Mouse (Mus musculus): ENCODE data around the gene Slc27a2. TPM values are rescaled to one million over a fixed set of nuclear protein-coding genes. Genes with fewer than 3 reads are reported as not detected.

Gene Slc27a2
- polyA plus RNA-seq, 1 experiment from 2014 or later: 2.6 TPM

DNA sequence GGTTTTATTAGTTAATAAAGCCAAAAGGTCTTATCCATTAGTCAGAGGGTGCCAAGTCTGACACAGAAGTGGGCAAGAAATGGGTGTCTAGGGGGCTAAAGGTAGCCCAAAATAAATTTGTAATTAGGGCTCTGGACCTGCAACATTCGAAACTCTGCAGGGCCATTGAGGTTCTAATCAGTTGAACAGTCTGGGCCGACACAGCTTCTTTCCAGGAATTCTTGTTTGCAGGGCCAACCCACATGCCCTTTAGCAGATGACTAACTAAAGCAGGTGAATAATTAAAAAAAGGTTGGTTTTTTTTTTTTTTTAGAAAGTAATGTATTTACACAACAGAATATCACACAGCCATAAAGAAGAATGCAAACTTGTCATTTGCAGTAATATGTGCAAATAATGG lies 70.2 kb downstream of the Slc27a2 start:
- H3K9me3 ChIP-seq (ENCODE audit: control insufficient read depth, low read depth, low read length): no peaks in the 10 kb centered on the region
- ATAC-seq (ENCODE audit: insufficient number of reproducible peaks, insufficient read depth, low FRiP score, low read depth): no peak
- WGBS: 80% methylated on average over 2 of the region's 2 CpGs
- no peak overlapping the region for H3K27ac ChIP-seq (ENCODE audit: low read length)
- H3K4me1 ChIP-seq (ENCODE audit: control insufficient read depth, insufficient read depth, low read length): no peaks in the 10 kb centered on the region
- no peaks in the 10 kb centered on the region for H3K27me3 ChIP-seq (ENCODE audit: control insufficient read depth, insufficient read depth, low read length)
- no peaks in the 10 kb centered on the region for H3K36me3 ChIP-seq (ENCODE audit: control insufficient read depth, insufficient read depth, low read length)
- no peak overlapping the region for H3K4me3 ChIP-seq (ENCODE audit: low read depth, low read length)
- H3K4me2 ChIP-seq (replicated peaks; ENCODE audit: low read depth, low read length): no peak overlapping the region
- no peak overlapping the region for H3K9ac ChIP-seq (replicated peaks; ENCODE audit: low read depth, low read length)

DNA sequence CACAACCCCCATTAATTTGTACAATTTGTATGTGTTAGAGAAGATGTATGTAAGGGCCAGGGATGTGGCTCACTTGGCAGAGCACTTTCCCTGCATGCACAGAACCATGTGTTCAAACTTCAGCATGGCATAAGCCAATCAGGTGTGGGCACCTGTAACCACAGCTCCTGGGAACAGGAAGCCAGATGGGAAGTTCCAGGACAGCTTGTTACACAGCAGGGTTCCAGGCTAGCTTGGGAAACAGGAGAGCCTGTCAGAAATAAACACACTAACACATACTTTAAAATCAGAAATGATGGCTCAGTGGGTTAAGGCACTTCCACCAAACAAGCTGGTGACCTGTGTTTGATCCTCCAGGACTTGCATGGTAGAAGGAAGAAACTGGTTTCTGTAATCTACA lies 70.9 kb downstream of the Slc27a2 start:
- Histone ChIP-seq H3K27me3 (ENCODE audit: control insufficient read depth, insufficient read depth, low read length) (no peaks in the 10 kb centered on the region), H3K27ac (ENCODE audit: low read length) (no peak overlapping the region), H3K4me3 (ENCODE audit: low read depth, low read length) (no peak overlapping the region), H3K9ac (replicated peaks; ENCODE audit: low read depth, low read length) (no peak overlapping the region), H3K4me2 (replicated peaks; ENCODE audit: low read depth, low read length) (no peak overlapping the region), H3K4me1 (ENCODE audit: control insufficient read depth, insufficient read depth, low read length) (no peaks in the 10 kb centered on the region), H3K9me3 (ENCODE audit: control insufficient read depth, low read depth, low read length) (no peaks in the 10 kb centered on the region), H3K36me3 (ENCODE audit: control insufficient read depth, insufficient read depth, low read length) (no peaks in the 10 kb centered on the region)
- no peak for ATAC-seq (ENCODE audit: insufficient number of reproducible peaks, insufficient read depth, low FRiP score, low read depth)

DNA sequence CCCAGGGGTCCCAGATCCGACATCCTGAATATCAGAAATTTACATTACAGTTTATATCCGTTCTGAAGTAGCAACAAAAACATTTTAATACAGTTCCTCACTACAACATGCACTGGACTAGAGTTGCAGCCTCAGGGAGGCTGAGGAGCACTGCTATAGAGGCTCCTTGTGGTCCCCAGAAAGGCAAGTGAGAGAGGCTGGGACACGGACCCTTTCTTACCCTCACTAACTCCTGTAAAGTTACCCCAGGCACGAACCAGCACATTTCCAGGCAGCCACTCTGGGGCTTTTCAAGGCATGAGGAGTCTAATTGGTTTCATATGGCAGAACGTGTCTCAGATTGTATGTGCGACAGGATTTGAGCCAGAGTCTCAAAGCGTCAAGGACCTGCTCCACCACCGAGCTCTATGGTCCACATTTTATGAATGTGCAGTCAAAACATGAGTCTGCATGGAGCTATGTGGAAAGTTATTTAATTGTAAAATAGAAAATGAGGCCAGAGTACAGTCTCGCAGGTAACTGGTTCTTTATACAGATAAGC lies 76.3 kb downstream of the Slc27a2 start:
- Histone ChIP-seq H3K36me3 (ENCODE audit: control insufficient read depth, insufficient read depth, low read length) (peaks cover 9% of the 10 kb centered on the region), H3K4me3 (ENCODE audit: low read depth, low read length) (no peak overlapping the region), H3K4me2 (replicated peaks; ENCODE audit: low read depth, low read length) (no peak overlapping the region), H3K27me3 (ENCODE audit: control insufficient read depth, insufficient read depth, low read length) (no peaks in the 10 kb centered on the region), H3K9ac (replicated peaks; ENCODE audit: low read depth, low read length) (no peak overlapping the region), H3K27ac (ENCODE audit: low read length) (no peak overlapping the region), H3K9me3 (ENCODE audit: control insufficient read depth, low read depth, low read length) (no peaks in the 10 kb centered on the region), H3K4me1 (ENCODE audit: control insufficient read depth, insufficient read depth, low read length) (no peaks in the 10 kb centered on the region)
- 89% methylated on average over 9 of the region's 9 CpGs for WGBS
- no peak for ATAC-seq (ENCODE audit: insufficient number of reproducible peaks, insufficient read depth, low FRiP score, low read depth)

DNA sequence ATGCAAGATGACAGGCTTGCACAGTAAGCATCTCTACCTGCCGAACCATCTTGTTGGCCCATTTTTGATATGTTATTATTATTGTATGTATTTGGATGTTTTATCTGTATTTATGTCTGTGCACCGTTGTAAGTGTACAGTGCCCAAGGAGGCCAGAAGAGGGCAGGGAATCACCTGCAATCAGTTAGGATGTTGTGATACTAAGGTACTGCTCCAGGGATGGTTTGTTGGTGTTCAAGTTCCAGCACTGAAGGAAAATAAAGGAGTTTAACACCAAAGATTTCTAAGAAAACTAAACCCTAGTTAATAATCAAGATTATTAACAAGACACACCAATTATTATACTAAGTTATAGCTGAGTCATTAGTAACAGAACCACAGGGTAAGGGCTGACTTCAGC lies 81.0 kb downstream of the Slc27a2 start:
- Histone ChIP-seq H3K27ac (ENCODE audit: low read length) (no peak overlapping the region), H3K27me3 (ENCODE audit: control insufficient read depth, insufficient read depth, low read length) (no peaks in the 10 kb centered on the region), H3K4me2 (replicated peaks; ENCODE audit: low read depth, low read length) (no peak overlapping the region), H3K9ac (replicated peaks; ENCODE audit: low read depth, low read length) (no peak overlapping the region), H3K9me3 (ENCODE audit: control insufficient read depth, low read depth, low read length) (no peaks in the 10 kb centered on the region), H3K36me3 (ENCODE audit: control insufficient read depth, insufficient read depth, low read length) (peaks cover 13% of the 10 kb centered on the region), H3K4me1 (ENCODE audit: control insufficient read depth, insufficient read depth, low read length) (no peaks in the 10 kb centered on the region), H3K4me3 (ENCODE audit: low read depth, low read length) (no peak overlapping the region)
- no peak for ATAC-seq (ENCODE audit: insufficient number of reproducible peaks, insufficient read depth, low FRiP score, low read depth)
- 82% methylated on average over 2 of the region's 2 CpGs for WGBS

DNA sequence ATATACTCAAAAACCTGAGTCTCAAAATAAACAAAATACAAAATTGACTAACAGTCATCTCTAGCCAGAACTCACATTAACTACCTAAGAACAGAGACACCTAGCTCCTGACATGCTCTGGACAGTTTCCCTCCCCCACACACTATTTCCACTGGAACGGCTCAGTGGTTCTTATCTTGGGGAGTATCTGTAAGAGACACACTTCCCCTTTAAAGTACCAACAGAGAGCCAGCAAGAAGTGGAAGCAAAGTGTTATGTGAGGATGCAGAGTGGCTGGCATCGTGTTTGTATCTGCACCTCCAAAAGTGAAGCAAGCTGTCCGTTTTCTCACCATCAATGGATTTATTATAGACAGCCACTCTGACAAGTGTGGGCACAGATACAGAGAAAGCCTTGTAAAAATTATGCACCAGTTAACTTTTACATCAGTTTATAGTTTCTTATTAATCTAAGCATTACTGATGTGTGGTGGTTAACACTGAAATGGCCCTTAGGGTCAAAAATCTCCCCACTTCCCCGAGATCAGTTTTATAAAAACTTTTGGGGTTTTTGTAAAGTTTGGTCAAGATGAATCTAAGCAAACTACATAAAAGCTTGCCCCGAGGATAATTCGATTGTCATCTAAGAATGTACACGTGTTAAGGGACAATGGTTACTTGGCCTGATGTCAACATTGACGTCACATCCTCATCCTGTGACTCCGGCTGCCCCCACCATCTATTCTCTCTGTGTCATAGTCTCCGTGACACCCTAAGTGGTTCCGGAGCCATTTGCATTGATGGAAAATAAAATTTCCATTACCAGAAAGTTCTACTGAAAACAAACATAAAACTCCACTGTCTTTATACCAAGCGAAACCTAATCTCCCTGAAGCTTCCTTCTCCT lies 84.0 kb downstream of the Slc27a2 start:
- H3K36me3 ChIP-seq (ENCODE audit: control insufficient read depth, insufficient read depth, low read length): peaks cover 15% of the 10 kb centered on the region
- 80% methylated on average over 12 of the region's 12 CpGs for WGBS
- no peak for ATAC-seq (ENCODE audit: insufficient number of reproducible peaks, insufficient read depth, low FRiP score, low read depth)

More for the DNA sequence above, 84.0 kb downstream of the Slc27a2 start:
- no peaks in the 10 kb centered on the region for H3K9me3 ChIP-seq (ENCODE audit: control insufficient read depth, low read depth, low read length)
- no peak overlapping the region for H3K4me3 ChIP-seq (ENCODE audit: low read depth, low read length)
- no peak overlapping the region for H3K9ac ChIP-seq (replicated peaks; ENCODE audit: low read depth, low read length)
- H3K27ac ChIP-seq (ENCODE audit: low read length): no peak overlapping the region
- no peaks in the 10 kb centered on the region for H3K4me1 ChIP-seq (ENCODE audit: control insufficient read depth, insufficient read depth, low read length)
- no peak overlapping the region for H3K4me2 ChIP-seq (replicated peaks; ENCODE audit: low read depth, low read length)
- H3K27me3 ChIP-seq (ENCODE audit: control insufficient read depth, insufficient read depth, low read length): no peaks in the 10 kb centered on the region

Other genes starting within 250 kb of the Slc27a2 start
- 0.20 and 0.32 TPM in 2 replicates for gene Atp8b4, start 51.7 kb upstream of the Slc27a2 start, polyA plus RNA-seq (2014; fragmentation: Nextera tagmentation; extraction: Ambion mirVana)
- 1.2 and 2.0 TPM in 2 replicates for gene Hdc, start 66.9 kb downstream of the Slc27a2 start, polyA plus RNA-seq (2014; fragmentation: Nextera tagmentation; extraction: Ambion mirVana)
- gene Gabpb1, start 123.9 kb downstream of the Slc27a2 start, polyA plus RNA-seq (2014; fragmentation: Nextera tagmentation; extraction: Ambion mirVana): 45.9 and 51.1 TPM in 2 replicates
- gene Usp8, start 154.9 kb downstream of the Slc27a2 start, polyA plus RNA-seq (2014; fragmentation: Nextera tagmentation; extraction: Ambion mirVana): 40.3 and 41.8 TPM in 2 replicates
- 3.7 and 4.1 TPM in 2 replicates for gene Usp50, start 231.1 kb downstream of the Slc27a2 start, polyA plus RNA-seq (2014; fragmentation: Nextera tagmentation; extraction: Ambion mirVana)

Data from stomach, embryonic 14.5 days (tissue).